ENCODE assay signal across 17 mouse cellular contexts in the genomic region with DNA sequence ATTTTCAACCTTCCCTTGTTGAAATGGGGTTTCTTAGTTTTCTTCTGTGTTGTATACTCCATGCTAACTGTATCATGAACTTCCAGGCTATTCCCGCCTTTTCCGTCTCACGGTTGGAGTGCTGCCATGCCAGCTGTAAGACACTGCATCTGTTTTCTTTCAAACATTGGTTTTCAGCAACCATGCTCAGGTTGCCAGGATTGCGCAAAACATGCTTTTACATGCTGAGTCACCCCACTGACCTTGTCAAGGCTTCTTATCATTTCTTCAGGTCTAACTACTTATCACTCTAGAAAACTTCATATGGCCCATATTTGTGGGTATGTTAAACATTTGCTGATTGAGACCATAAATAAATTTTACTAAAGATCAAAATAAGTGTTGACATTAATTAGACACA.
"Had no signal": no experiment of that assay in that cellular context is flagged by ENCODE, and none has a peak within 500 bp of the region (broad histone marks: within the 10 kb centered on the region; RNA-seq: fewer than 3 reads in every experiment).

No protein-coding gene starts in this region.

- H3K27me3 ChIP-seq: limb, embryonic 13.5 days; midbrain, embryonic 12.5 days; midbrain, embryonic 15.5 days; neural tube, embryonic 13.5 days had no signal

- H3K4me2 ChIP-seq: limb, embryonic 13.5 days; lung, embryonic 14.5 days; midbrain, embryonic 12.5 days; midbrain, embryonic 15.5 days; neural tube, embryonic 13.5 days had no signal

- DNase-seq: kidney, adult 9 months; kidney, postnatal 14 days; kidney, postnatal 4 days; liver; liver, postnatal 0 days; lung, embryonic 14.5 days; retina, postnatal 1 day; right cerebral cortex, postnatal 25 days; spleen, adult 18-20 months; thymus, adult 2 months; thymus, postnatal 14 days; thymus, postnatal 4 days had no signal

- H3K4me3 ChIP-seq: limb, embryonic 10.5 days; limb, embryonic 13.5 days; midbrain, embryonic 12.5 days; midbrain, embryonic 15.5 days; neural tube, embryonic 13.5 days had no signal

- H3K36me3 ChIP-seq: limb, embryonic 10.5 days; limb, embryonic 13.5 days; midbrain, embryonic 12.5 days; midbrain, embryonic 15.5 days; neural tube, embryonic 13.5 days had no signal
